Mouse (Mus musculus) adipocyte (in vitro differentiated cells): Measurements from ENCODE around the gene Ebf1.

Experiments used
- DNase-seq: peaks from one replicate; pipeline ENCODE4 v3.0.0-alpha.2; 2016; ENCODE audit warnings: low spot score

Ebf1 gene

GRCm38 (mm10) chr11:44949140-44949539 lies 332.0 kb downstream of the Ebf1 start:
- DNase-seq = no peak

- no peak for DNase-seq
Measured at GRCm38 (mm10) chr11:44950319-44950718, 333.2 kb downstream of the Ebf1 start.

- peak; percentile 18 for DNase-seq
Measured at GRCm38 (mm10) chr11:44951506-44951905, 334.4 kb downstream of the Ebf1 start.

GRCm38 (mm10) chr11:44953337-44953736 lies 336.2 kb downstream of the Ebf1 start:
- DNase-seq = no peak

GRCm38 (mm10) chr11:44953863-44954262 lies 336.7 kb downstream of the Ebf1 start:
- no peak for DNase-seq

GRCm38 (mm10) chr11:44954362-44954761 lies 337.2 kb downstream of the Ebf1 start:
- no peak for DNase-seq

GRCm38 (mm10) chr11:44962746-44963440 lies 345.8 kb downstream of the Ebf1 start:
- DNase-seq = no peak

- no peak for DNase-seq
Measured at GRCm38 (mm10) chr11:44969011-44969410, 351.9 kb downstream of the Ebf1 start.

GRCm38 (mm10) chr11:44974271-44974670 lies 357.2 kb downstream of the Ebf1 start:
- no peak for DNase-seq

- DNase-seq = no peak
Measured at GRCm38 (mm10) chr11:44975151-44975550, 358.0 kb downstream of the Ebf1 start.

GRCm38 (mm10) chr11:44976254-44976802 lies 359.2 kb downstream of the Ebf1 start:
- peak; percentile 16 for DNase-seq

- no peak for DNase-seq
Measured at GRCm38 (mm10) chr11:44977921-44978397, 360.8 kb downstream of the Ebf1 start.

GRCm38 (mm10) chr11:44979391-44979790 lies 362.3 kb downstream of the Ebf1 start:
- DNase-seq = peak; percentile 6

GRCm38 (mm10) chr11:44982225-44982624 lies 365.1 kb downstream of the Ebf1 start:
- DNase-seq = no peak

GRCm38 (mm10) chr11:44983961-44984360 lies 366.8 kb downstream of the Ebf1 start:
- no peak for DNase-seq

- DNase-seq = no peak
Measured at GRCm38 (mm10) chr11:44984381-44984780, 367.3 kb downstream of the Ebf1 start.

GRCm38 (mm10) chr11:44987796-44988195 lies 370.7 kb downstream of the Ebf1 start:
- DNase-seq = no peak

GRCm38 (mm10) chr11:45002681-45003286 lies 385.7 kb downstream of the Ebf1 start:
- DNase-seq = peak; percentile 72

- DNase-seq = peak; percentile 61
Measured at GRCm38 (mm10) chr11:45003716-45004437, 386.8 kb downstream of the Ebf1 start.

- no peak for DNase-seq
Measured at GRCm38 (mm10) chr11:45007311-45007710, 390.2 kb downstream of the Ebf1 start.

GRCm38 (mm10) chr11:45008078-45008477 lies 391.0 kb downstream of the Ebf1 start:
- DNase-seq = peak; percentile 78

- no peak for DNase-seq
Measured at GRCm38 (mm10) chr11:45008760-45009159, 391.6 kb downstream of the Ebf1 start.

- DNase-seq = no peak
Measured at GRCm38 (mm10) chr11:45012081-45012480, 395.0 kb downstream of the Ebf1 start.
